Mouse (Mus musculus) heart, adult 2 months (tissue): ENCODE measurements at regions not wholly inside any gene's neighbourhood (a gene's known extent, or its start where the extent isn't known, plus 50 kb on each side); places are given as distances from the start of the nearest gene placed in this dataset.

Experiments used
- EP300 ChIP-seq: fragments of 200-500 bp; IDR thresholded peaks from 2 replicates; pipeline ENCODE4 v1.6.1; 2011; ENCODE audit warnings: low read depth, low read length, control low read depth; ENCODE audit not compliant: insufficient read depth
- POLR2A ChIP-seq: fragments of 200-500 bp; IDR thresholded peaks from 2 replicates; pipeline ENCODE4 v1.6.1; 2011; ENCODE audit warnings: mild to moderate bottlenecking, low read depth, low read length, control low read depth; ENCODE audit not compliant: insufficient read depth

GRCm38 (mm10) chr7:145018149-145018548 lies 78.4 kb upstream of the Ccnd1 start:
- no peak for TF ChIP-seq EP300
- no peak for TF ChIP-seq POLR2A
